Mouse (Mus musculus) c-Kit-positive CD71-positive TER-119-negative erythroid progenitor cells, embryonic 14.5 days (primary cell): Measurements from ENCODE around the gene Ltbp1.

ENCODE experiments used
- DNase-seq: peaks from one replicate; pipeline ENCODE4 v3.0.0-alpha.2; 2013; ENCODE audit warnings: low read depth

Ltbp1 gene

GRCm38 (mm10) chr17:75440619-75441018 lies 435.3 kb downstream of the Ltbp1 start:
- DNase-seq, result no peak

- no peak for DNase-seq
Measured at GRCm38 (mm10) chr17:75441260-75441830, 436.0 kb downstream of the Ltbp1 start.
